Mouse (Mus musculus) forebrain, embryonic 10.5 days (tissue): Measurements from ENCODE around the gene Nckap5. TPM values are rescaled to one million over a fixed set of nuclear protein-coding genes. Genes with fewer than 3 reads are reported as not detected.

Source experiments
- DNase-seq: peaks from one replicate; pipeline ENCODE4 v3.0.0-alpha.2; 2017; ENCODE audit warnings: low spot score; ENCODE audit errors: extremely low spot score
- H3K27ac ChIP-seq: fragments of 300-500 bp; sonication (generic); 2 replicates; pipeline ENCODE4 v1.5.1; 2016; ENCODE audit warnings: mild to moderate bottlenecking
- H3K27me3 ChIP-seq: fragments of 300-500 bp; sonication (generic); 2 replicates; pipeline ENCODE4 v1.6.1; 2016; ENCODE audit warnings: mild to moderate bottlenecking; ENCODE audit not compliant: poor library complexity, severe bottlenecking
- H3K36me3 ChIP-seq: fragments of 300-500 bp; sonication (generic); replicated peaks from 2 replicates; pipeline ENCODE4 v1.6.1; 2016; ENCODE audit warnings: mild to moderate bottlenecking, moderate library complexity
- H3K4me1 ChIP-seq: fragments of 300-500 bp; sonication (generic); 2 replicates; pipeline ENCODE4 v1.6.1; 2016
- H3K4me3 ChIP-seq: fragments of 300-500 bp; sonication (generic); 2 replicates; pipeline ENCODE4 v1.5.1; 2016; ENCODE audit warnings: mild to moderate bottlenecking, moderate library complexity
- H3K9me3 ChIP-seq: fragments of 300-500 bp; sonication (generic); 2 replicates; pipeline ENCODE4 v1.6.1; 2016; ENCODE audit warnings: mild to moderate bottlenecking, moderate library complexity
- WGBS: fragments of 180-500 bp; shearing (Covaris S2); methylation state at CpG from one replicate; pipeline ENCODE4 v1.1.7; 2016; 5-methylcytosine and 5-hydroxymethylcytosine counted together
- polyA plus RNA-seq: library from polyadenylated mRNA; unstranded; fragments of >200 nt; fragmentation: Nextera tagmentation; extraction: Ambion mirVana; gene quantifications from 2 replicates; pipeline ENCODE4 v1.2.1, GENCODE M21; 2016

Gene Nckap5
- polyA plus RNA-seq, 1 experiment from 2014 or later: 7.7 TPM

GRCm38 (mm10) chr1:126593044-126593805 is 237.4 kb downstream of the Nckap5 start:
- 82% methylated on average over 7 of the region's 7 CpGs for WGBS
- Histone ChIP-seq H3K4me3 (no peak overlapping the region), H3K9me3 (no peaks in the 10 kb centered on the region), H3K36me3 (no peaks in the 10 kb centered on the region), H3K27me3 (no peaks in the 10 kb centered on the region), H3K4me1 (peaks cover 21% of the 10 kb centered on the region), H3K27ac (no peak overlapping the region)
- DNase-seq: no peak

GRCm38 (mm10) chr1:126590911-126591310 is 239.7 kb downstream of the Nckap5 start:
- WGBS: 87% methylated on average over 3 of the region's 3 CpGs
- no peak for DNase-seq
- Histone ChIP-seq H3K9me3 (no peaks in the 10 kb centered on the region), H3K4me1 (peaks cover under 1% of the 10 kb centered on the region; the same call in 1 of the 2 replicates), H3K4me3 (no peak overlapping the region), H3K27me3 (no peaks in the 10 kb centered on the region), H3K36me3 (no peaks in the 10 kb centered on the region), H3K27ac (no peak overlapping the region)

- H3K27ac ChIP-seq: no peak overlapping the region
- H3K27me3 ChIP-seq: no peaks in the 10 kb centered on the region
- H3K36me3 ChIP-seq: no peaks in the 10 kb centered on the region
- H3K9me3 ChIP-seq: no peaks in the 10 kb centered on the region
- peaks cover 19% of the 10 kb centered on the region for H3K4me1 ChIP-seq
- DNase-seq: no peak
- no peak overlapping the region for H3K4me3 ChIP-seq
These were observed 252.4 kb downstream of the Nckap5 start for GRCm38 (mm10) chr1:126578163-126578562.

- no peak for DNase-seq
- H3K4me1 ChIP-seq: peaks cover 32% of the 10 kb centered on the region
- no peaks in the 10 kb centered on the region for H3K9me3 ChIP-seq
- H3K27ac ChIP-seq: no peak overlapping the region
- no peaks in the 10 kb centered on the region for H3K36me3 ChIP-seq
- no peak overlapping the region for H3K4me3 ChIP-seq
- 67% methylated on average over 9 of the region's 9 CpGs for WGBS
- H3K27me3 ChIP-seq: peaks cover 12% of the 10 kb centered on the region
These were observed 256.3 kb downstream of the Nckap5 start for GRCm38 (mm10) chr1:126574295-126574694.

- DNase-seq: no peak
- H3K4me3 ChIP-seq: no peak overlapping the region
- H3K9me3 ChIP-seq: no peaks in the 10 kb centered on the region
- WGBS: 73% methylated on average over 3 of the region's 3 CpGs
- peaks cover 12% of the 10 kb centered on the region for H3K27me3 ChIP-seq
- H3K27ac ChIP-seq: no peak overlapping the region
- no peaks in the 10 kb centered on the region for H3K36me3 ChIP-seq
- peaks cover 32% of the 10 kb centered on the region for H3K4me1 ChIP-seq
These were observed 256.9 kb downstream of the Nckap5 start for GRCm38 (mm10) chr1:126573714-126574113.

- Histone ChIP-seq H3K27me3 (peaks cover 12% of the 10 kb centered on the region), H3K27ac (no peak overlapping the region), H3K36me3 (no peaks in the 10 kb centered on the region), H3K9me3 (no peaks in the 10 kb centered on the region), H3K4me3 (no peak overlapping the region), H3K4me1 (peaks cover 32% of the 10 kb centered on the region)
- WGBS: 86% methylated on average over 2 of the region's 2 CpGs
- DNase-seq: no peak
These were observed 257.5 kb downstream of the Nckap5 start for GRCm38 (mm10) chr1:126573097-126573496.

GRCm38 (mm10) chr1:126569611-126570238 is 260.9 kb downstream of the Nckap5 start:
- H3K9me3 ChIP-seq: no peaks in the 10 kb centered on the region
- WGBS: 91% methylated on average over 6 of the region's 6 CpGs
- peaks cover 12% of the 10 kb centered on the region for H3K27me3 ChIP-seq
- H3K27ac ChIP-seq: no peak overlapping the region
- no peak overlapping the region for H3K4me3 ChIP-seq
- peaks cover 31% of the 10 kb centered on the region for H3K4me1 ChIP-seq
- no peaks in the 10 kb centered on the region for H3K36me3 ChIP-seq
- no peak for DNase-seq

GRCm38 (mm10) chr1:126568520-126569197 is 261.9 kb downstream of the Nckap5 start:
- H3K4me3 ChIP-seq: no peak overlapping the region
- no peaks in the 10 kb centered on the region for H3K9me3 ChIP-seq
- peak; percentile 33 for DNase-seq
- H3K4me1 ChIP-seq: peaks cover 21% of the 10 kb centered on the region
- 89% methylated on average over 8 of the region's 8 CpGs for WGBS
- H3K36me3 ChIP-seq: no peaks in the 10 kb centered on the region
- no peak overlapping the region for H3K27ac ChIP-seq
- H3K27me3 ChIP-seq: peaks cover 12% of the 10 kb centered on the region

- H3K4me1 ChIP-seq: peaks cover 11% of the 10 kb centered on the region
- no peak overlapping the region for H3K4me3 ChIP-seq
- H3K27ac ChIP-seq: no peak overlapping the region
- 51% methylated on average over 3 of the region's 3 CpGs for WGBS
- no peak for DNase-seq
- H3K9me3 ChIP-seq: no peaks in the 10 kb centered on the region
- H3K36me3 ChIP-seq: no peaks in the 10 kb centered on the region
- H3K27me3 ChIP-seq: 0 out of 2 replicates have a peak, but pooled peaks cover 3% of the 10 kb centered on the region
These were observed 265.4 kb downstream of the Nckap5 start for GRCm38 (mm10) chr1:126565151-126565725.

- Histone ChIP-seq H3K4me1 (peaks cover 19% of the 10 kb centered on the region), H3K27ac (no peak overlapping the region), H3K36me3 (no peaks in the 10 kb centered on the region), H3K27me3 (no peaks in the 10 kb centered on the region), H3K9me3 (no peaks in the 10 kb centered on the region), H3K4me3 (no peak overlapping the region)
- 71% methylated on average over 7 of the region's 7 CpGs for WGBS
- no peak for DNase-seq
These were observed 269.7 kb downstream of the Nckap5 start for GRCm38 (mm10) chr1:126560931-126561330.

GRCm38 (mm10) chr1:126557791-126558294 is 272.8 kb downstream of the Nckap5 start:
- 89% methylated on average over 12 of the region's 12 CpGs for WGBS

GRCm38 (mm10) chr1:126547979-126548378 is 282.6 kb downstream of the Nckap5 start:
- DNase-seq: no peak
- no peak overlapping the region for H3K27ac ChIP-seq
- H3K27me3 ChIP-seq: no peaks in the 10 kb centered on the region

More at GRCm38 (mm10) chr1:126557791-126558294, 272.8 kb downstream of the Nckap5 start:
- Histone ChIP-seq H3K4me3 (no peak overlapping the region), H3K36me3 (no peaks in the 10 kb centered on the region), H3K27me3 (no peaks in the 10 kb centered on the region), H3K9me3 (no peaks in the 10 kb centered on the region), H3K27ac (no peak overlapping the region), H3K4me1 (peaks cover 16% of the 10 kb centered on the region)
- no peak for DNase-seq

More at GRCm38 (mm10) chr1:126547979-126548378, 282.6 kb downstream of the Nckap5 start:
- Histone ChIP-seq H3K4me3 (no peak overlapping the region), H3K9me3 (no peaks in the 10 kb centered on the region), H3K4me1 (no peaks in the 10 kb centered on the region), H3K36me3 (no peaks in the 10 kb centered on the region)
- WGBS: 82% methylated on average over 7 of the region's 7 CpGs
